Mouse (Mus musculus) urinary bladder, postnatal 36 days (tissue): ENCODE measurements around the gene Lrrc20.
A peak's percentile ranks its signal among the peaks of the same experiment; 100 is the strongest.
"Not testable (repeated sequence)": the region's sequence is repeated elsewhere in the genome, so short reads cannot be mapped to it uniquely, and the experiment has no call there.

Experiments
- DNase-seq, 2 experiments: peaks; one replicate each; pipeline ENCODE4 v3.0.0; 2022; ENCODE audit warnings: low spot score in 2 of 2, mixed read lengths in 1 of 2

Lrrc20 gene

DNA sequence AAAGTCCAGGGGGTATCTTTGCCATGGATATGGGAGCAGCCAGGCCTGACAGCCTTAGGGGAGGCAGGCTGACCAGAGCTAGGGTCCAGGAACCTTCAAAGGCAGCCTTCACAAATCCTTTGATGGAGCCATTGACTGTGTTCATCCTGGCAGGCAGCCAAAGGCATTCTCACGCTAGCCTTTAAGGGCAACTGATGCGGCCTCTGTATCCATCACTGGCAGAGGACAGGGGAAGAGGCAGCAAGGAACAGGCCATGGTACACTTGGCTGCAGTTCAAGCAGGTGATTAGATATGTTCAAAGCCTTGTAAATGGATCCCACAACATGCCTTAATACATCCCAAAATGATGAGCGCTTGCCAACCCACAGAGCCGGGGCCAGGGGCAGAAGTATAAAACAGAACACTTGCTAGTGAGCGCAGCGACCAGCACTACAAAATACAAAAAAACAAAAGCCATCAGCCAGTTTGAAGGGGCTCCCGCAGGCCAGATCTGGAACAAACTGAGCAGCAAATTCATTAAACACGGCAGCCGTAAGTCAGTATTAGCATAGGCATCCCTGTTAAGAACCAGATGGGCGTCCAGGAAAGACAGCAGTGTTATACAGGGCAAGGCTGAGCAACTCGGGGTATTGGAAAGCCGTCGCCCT lies 100.6 kb downstream of the Lrrc20 start:
- DNase-seq, result no peak

DNA sequence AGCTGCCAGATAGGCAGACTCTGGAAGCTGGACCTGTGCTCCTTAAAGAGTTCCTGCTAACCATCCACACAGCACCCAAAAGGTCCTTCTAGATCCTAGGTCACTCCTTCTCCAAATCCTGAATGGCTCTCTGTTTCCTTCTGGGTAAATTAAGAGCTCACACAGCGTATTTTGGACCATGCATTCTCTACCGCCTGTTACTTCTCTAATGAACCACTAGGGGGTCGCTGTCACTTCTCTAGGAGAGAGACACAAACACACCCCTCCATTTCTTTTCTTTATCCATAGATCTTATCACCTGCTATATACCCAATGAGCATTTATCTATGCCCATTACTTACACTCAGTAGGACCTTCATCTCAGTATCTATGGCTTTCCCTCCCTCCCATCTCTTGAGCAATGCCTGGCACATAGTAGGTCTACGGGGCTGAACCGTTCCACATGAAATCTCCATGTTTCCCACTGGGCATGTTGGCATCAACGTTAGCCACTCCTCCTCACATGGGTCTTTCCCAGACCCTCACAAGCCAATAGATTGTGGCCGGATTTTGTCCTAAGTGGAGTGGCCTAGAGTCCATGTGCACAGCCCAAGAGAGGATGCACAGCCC lies 111.7 kb downstream of the Lrrc20 start:
- DNase-seq, result no peak

DNA sequence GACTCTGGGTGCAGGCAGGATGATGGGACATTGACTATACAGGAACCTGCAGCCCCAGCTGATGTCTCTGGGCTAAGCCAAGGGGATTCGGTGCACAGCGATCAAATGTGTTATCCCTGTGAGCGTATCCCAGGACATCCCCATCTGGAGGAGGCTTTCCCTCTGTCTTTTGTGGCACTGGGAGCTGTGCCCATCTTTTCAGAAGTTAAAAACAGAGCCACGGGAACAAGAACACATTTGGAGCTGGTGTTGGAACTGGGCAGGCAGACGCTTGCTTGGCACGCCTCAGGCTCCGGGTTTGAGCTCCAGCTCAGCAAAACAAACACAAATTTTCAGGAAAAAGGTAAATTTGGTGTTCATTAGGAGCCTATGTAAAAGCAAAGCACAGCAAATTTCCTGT lies 122.4 kb downstream of the Lrrc20 start:
- DNase-seq, result no peak

DNA sequence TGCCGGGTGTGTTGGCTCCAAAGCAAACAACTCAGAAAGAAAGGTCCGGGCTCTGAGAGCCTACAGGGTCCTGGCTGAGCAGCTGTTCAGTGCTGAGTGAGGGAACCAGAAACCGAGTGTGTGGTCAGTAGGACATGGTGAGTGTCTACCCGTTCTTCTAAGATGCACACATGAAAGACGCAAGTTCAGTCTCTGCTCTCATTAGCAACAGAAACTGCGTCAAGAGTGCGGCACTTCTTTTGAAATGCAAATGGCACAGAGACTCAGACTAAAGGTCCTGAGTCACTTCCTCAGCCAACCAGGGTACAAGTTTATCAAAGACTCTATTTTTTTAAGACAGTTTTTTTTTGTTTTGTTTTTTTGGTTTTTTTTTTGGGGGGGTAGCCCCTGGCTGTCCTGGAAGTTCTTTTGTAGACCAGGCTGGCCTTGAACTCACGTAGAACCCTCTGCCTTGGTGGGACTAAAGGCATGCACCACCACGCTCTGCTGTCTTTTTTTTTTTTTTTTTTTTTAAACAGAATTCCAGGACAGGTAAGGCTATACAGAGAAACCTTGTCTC lies 124.0 kb downstream of the Lrrc20 start:
- DNase-seq, result no peak

DNA sequence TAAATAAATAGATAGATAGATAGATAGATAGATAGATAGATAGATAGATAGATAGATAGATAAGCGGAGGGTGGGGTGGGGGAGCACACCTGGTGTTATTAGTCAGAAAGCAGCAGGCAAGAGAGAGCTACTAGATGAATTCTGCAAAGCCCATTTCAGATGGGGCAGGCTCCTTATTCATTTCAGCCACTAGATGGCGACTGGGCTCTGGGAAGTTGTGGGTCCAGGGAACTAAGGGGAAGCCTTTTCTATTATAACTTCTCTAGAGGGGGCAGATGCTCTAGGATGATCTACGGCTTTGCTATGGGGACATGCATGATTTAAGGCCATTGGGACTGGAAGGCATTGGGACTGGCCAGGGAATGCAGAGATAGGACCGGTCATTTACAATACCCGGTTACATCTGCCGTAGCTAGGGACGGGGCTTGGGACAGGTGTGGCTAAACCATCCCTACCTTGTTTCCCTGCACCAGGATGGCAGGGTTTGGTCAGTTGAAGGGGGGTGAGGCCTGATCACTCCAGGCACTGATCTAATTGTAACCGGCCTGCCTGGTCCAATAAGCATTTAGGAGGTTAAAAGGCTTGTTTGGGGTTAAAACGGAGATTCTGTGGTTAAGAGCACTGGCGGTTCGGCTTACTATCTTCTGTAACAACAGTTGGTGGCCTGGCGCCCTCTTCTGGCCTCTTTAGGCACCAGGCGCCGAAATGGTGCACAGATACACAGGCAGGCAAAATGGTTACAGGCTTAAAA lies 126.9 kb downstream of the Lrrc20 start:
- DNase-seq, result peak; percentile 31 to 43

DNA sequence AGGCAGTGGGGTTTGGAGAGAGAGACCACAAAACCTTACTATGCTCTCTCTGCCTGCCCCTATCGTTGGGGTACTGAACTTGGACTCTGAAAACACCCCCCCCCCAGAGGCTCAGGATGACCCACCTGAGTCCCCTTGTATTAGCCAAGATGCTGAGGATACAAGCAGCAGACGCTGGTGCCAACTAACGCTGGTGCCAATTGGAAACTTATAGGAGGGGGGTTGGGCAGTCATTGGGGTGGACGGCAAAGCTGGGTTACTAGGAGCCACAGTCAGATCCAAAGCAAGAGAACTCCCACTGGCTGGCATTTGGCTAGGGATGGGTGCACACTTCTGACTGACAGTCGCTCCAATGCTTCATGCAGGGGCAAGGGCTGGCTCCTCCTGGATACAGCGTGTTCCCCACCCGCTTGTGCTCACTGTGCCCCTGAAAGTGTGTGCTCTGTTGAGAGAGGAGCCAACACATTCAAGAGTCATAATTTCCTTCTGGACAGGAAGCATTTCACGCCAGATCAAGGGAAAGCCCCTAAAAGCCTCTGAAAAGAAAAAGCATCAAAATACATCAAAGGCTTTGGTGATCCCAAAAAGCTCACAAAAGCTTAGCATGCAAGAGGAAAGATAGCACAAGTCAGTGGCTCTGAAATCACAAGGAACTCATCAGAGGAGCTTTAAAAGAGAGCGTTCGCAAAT lies 128.9 kb downstream of the Lrrc20 start:
- DNase-seq, result no peak

DNA sequence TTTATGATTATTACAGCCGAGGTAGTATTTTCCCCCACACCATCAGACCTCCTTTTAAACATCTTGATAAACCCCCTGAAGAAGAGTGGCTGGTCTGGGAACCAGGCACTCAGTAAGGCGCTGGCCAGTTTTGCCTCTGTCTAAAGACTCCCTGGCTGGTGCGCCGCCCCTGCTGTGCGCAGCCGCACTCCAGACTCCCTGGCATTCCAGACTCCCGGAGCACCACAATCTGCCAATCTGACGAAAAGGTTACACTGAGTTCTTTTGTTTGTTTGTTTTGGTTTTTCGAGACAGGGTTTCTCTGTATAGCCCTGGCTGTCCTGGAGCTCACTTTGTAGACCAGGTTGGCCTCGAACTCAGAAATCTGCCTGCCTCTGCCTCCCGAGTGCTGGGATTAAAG lies 129.8 kb downstream of the Lrrc20 start:
- DNase-seq, result not testable (repeated sequence)

DNA sequence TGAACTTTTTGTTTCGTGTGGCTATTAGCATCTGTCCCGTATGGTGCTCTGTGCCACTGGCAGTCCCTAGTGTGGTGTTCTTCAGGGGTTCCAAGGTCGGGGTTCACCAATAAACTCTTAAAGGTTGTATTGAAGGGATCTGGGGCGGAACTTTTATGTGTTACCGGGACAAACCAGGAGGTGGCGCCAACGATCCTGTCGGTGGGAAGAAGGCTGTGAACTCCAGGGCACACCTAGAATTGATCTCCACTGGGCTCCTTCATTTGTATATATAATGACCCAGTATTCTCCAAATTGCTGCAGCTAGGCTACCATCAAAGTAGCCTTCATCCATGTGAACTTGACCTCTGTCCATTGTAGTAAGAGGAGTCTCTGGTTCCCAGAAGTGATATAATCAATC lies 130.2 kb downstream of the Lrrc20 start:
- peak; percentile 33 to 60 for DNase-seq

DNA sequence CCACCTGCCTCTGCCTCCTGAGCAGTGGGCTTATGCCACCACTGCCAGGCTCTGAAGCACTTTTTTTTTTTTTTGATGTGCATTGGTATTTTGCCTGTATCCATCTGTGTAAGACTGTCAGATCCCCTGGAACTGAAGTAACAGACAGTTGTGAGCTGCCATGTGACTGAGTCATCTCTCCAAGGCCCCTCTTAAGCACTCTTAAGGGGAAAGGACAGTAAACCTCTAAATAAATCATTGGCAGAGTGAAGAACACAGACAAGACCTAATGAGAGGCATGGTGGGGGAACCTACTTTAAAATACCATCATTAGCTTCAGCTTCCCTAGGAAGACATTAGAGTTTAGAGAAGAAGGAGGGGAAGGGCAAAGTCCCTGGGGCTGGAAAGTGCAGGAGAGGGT lies 132.6 kb downstream of the Lrrc20 start:
- DNase-seq, result no peak

DNA sequence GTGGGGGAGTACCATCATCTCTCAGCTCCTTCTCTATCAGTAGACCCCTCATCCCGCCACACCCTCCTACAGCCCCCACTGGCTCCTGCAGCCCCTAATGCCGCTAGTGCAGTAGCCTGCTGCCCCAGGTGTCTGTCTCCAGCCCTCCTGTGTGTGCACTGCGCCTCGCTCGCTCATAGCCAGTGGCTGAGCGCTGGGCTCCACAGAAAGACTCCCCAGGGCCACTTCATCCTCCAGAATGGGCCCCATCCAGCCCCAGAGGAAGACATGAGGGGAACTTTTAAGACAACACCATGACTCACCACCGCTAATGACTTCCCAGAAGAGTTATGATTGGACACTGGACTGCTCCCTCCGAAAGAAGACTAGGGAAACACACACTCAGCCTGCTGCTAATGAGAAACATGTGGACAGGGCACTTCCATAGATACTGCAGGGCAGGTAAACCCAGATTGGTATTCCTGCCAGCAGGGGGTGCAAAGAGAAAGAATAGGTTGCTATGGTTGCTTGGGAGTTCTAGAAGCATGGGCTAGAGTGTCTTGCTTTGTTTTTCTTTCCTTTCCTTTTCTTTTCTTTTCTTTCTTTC lies 135.1 kb downstream of the Lrrc20 start:
- DNase-seq, result peak; percentile 19 to 43

DNA sequence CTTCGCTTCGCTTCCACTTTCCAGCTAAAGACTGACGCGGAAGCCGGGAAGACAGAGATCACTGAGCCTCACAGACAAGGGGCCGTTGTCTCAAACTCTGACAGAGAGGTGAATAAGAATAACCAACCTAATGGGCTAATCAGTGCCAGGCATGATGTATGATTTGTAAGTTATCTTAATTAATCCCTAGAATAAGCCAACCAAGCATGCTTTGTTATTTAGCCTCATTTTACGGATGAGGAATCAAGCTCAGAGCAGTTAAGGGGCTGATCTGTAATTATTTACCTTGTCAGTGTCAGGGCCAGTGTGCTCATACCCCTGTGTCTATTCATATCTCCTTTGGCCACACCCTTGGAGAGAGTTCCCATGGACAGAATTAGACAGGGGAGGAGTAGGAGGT lies 138.7 kb downstream of the Lrrc20 start:
- DNase-seq, result no peak

DNA sequence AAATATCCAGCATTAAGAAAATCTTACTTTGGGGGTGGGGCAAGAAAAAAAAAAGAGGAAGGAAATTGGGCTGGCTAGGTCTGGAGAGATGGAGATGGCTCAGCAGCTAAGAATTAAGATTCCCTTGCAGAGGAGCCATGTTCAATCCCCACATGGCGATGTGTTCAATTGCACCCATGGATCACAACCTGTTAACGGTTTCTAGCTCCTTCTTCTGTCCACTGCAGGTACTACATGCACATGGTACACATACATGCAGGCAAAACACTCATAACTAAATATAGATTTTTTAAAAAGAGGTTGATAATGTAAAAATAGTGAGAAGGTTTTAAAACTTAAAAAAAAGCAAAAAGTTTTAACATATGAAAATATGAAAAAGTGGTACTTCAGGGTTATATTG lies 142.9 kb downstream of the Lrrc20 start:
- DNase-seq, result no peak

DNA sequence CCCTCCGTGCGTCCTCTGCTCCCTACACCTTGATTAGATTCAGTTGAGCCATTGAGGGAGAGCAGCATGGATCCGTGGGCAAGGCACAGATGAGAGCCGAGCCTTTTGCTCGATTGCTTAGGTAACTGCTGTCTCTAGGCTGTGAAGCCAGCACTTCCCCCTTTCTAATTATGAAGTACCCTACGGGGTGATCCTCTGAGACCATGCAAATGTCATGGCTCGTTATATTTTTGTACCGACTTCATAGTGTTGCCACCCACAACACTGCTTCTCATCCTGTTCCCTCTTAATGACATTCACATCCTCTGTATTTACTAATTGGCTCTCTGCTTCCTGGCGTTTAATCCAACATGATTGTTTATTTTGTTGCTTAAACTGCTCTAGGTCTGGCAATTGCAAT lies 146.1 kb downstream of the Lrrc20 start:
- no peak for DNase-seq

DNA sequence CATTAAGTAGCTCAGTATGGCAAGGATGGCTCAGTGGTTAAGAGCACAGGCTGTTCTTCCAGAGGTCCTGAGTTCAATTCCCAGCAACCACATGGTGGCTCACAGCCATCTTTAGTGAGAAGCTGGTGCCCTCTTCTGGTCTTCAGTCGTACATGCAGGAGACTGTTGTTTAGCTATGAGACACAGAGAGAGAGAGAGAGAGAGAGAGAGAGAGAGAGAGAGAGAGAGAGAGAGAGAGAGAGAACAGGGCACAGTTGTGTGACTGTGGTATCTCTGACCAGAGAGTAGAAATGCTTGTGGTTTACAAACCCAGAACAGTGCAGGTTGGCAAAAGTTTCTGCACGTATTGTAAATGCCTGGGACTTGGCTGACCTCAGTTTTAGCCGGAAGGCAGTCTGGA lies 148.3 kb downstream of the Lrrc20 start:
- not testable (repeated sequence) for DNase-seq

DNA sequence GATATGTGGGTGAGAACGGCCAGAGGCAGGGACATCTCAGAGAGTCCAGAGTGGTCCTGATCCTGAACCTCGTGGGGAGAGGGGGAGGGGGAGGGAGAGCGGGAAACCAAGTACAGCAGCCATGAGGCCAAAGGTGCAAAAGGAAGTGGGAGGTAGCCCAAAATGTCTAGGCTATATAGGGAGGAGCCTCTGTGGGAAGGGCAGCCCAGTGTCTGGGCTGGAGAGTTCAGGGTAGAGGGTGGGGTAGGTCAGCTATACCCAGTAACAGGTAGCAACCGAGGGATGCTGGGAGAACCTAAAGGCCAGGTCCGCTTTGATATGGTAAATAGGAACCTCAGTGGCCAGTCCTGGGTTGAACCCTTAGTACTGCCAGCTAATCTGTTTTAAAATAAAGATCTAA lies 149.2 kb downstream of the Lrrc20 start:
- no peak for DNase-seq

DNA sequence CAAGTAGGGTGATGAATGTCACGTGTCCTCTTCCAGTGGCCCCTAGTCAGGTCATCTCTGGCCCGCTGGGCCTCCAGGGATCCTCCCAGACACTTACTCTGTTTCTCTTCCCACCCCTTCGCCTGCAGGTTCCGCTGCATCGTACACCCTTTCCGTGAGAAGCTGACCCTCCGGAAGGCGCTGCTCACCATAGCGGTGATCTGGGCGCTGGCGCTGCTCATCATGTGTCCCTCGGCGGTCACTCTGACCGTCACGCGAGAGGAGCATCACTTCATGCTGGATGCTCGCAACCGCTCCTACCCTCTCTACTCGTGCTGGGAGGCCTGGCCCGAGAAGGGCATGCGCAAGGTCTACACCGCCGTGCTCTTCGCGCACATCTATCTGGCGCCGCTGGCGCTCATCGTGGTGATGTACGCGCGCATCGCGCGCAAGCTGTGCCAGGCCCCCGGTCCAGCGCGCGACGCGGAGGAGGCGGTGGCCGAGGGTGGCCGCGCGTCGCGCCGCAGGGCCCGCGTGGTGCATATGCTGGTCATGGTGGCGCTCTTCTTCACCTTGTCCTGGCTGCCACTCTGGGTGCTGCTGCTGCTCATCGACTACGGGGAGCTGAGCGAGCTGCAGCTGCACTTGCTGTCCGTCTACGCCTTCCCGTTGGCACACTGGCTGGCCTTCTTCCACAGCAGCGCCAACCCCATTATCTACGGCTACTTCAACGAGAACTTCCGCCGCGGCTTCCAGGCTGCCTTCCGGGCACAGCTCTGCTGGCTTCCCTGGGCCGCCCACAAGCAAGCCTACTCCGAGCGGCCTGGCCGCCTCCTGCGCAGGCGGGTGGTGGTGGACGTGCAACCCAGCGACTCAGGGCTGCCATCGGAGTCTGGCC lies 150.0 kb downstream of the Lrrc20 start:
- peak in 1 of 2 experiments; percentile 16 for DNase-seq

DNA sequence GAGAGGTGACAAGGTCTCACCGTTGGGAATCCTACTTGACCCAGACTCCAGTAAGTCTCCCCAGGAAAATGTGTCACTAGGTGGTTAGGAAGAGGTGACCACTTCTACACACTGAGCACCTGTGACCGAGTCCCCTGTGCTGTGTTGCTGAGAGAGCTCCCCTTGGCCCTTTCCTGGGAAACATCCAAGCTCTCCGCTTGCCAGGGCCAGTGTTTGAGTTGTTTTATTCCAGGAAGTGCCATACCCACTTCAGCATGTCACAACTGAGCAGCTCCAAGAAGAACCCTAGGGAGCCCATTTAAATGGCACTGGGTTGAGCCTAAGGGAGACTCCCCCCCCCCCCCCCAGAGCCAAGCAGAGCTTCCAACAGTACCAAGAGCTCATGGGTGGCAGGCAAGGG lies 150.9 kb downstream of the Lrrc20 start:
- peak in 1 of 2 experiments; percentile 57 for DNase-seq

DNA sequence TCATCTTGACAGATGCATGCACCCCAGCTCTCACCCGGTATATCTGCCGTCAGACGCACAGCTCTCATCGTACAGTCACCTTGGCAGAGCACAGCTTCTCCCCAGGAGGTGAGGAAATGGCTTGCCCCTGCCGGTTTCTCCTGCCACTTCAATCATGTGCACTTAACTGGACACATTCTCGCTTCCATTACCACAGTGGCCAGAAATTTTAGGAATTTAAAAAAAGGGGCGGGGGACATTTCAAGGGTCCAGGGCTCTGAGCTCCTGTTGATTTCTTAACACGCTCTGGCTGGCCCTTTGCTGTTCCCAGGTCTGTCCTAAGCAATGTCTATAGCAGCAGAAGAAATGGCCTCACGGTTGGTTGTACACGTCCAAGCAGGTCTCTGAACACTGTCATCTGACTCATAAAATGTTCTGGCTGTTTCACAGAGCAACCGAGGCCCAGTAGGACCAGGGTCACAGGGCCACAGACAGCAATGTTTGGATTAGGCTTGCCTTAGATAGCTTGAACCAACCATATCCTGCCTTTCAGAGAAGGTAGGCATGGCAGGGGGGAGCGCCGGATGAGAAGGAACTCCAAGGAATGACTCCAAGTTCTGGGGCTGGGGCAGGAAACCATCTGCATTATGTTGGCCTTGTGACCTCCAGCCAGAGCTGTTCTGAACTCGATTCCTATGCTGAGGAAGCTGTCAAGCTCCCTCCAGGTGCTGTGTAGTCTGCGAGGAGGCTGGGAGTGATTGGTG lies 151.8 kb downstream of the Lrrc20 start:
- peak; percentile 31 to 49 for DNase-seq

DNA sequence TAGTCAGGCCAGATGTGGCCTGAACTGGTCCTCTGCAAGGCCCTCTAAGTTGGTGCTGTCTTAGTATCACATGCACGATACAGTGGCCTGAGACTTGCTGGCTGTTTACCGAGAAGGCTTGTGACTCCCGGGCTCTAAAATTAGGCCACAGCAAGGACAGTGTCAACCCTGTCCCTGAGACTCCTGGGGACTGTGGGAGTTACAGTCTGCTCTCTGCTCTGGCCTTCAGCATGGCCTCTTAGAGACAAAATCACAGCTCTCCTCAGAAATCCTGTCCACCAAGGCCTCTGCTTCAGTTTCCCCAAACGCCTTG lies 152.3 kb downstream of the Lrrc20 start:
- DNase-seq, result no peak
